Mouse (Mus musculus) thymus, adult 2 months (tissue): ENCODE results near the gene Nudt12.

ENCODE experiments used
- CTCF ChIP-seq: fragments of 200-500 bp; IDR thresholded peaks from 2 replicates; pipeline ENCODE4 v1.5.1; 2012; ENCODE audit warnings: mild to moderate bottlenecking, control low read depth, low read length, moderate library complexity, borderline replicate concordance; ENCODE audit not compliant: control insufficient read depth, poor library complexity, insufficient read depth; ENCODE audit errors: extremely low read depth
- POLR2A ChIP-seq: fragments of 200-500 bp; IDR thresholded peaks from 2 replicates; pipeline ENCODE4 v1.6.1; 2012; ENCODE audit warnings: mild to moderate bottlenecking, low read length, control low read depth, moderate library complexity; ENCODE audit not compliant: control insufficient read depth, poor library complexity, insufficient read depth; ENCODE audit errors: extremely low read depth

- TF ChIP-seq CTCF (no peak), POLR2A (no peak)
Observed at GRCm38 (mm10) chr17:59026336-59026735, 13.2 kb upstream of the Nudt12 start.
